Mouse (Mus musculus) spleen, postnatal 14 days (tissue): ENCODE data around the gene Hoxa11.

Source experiments
- DNase-seq, 2 experiments: peaks; one replicate each; pipeline ENCODE4 v3.0.0; 2021 to 2022; ENCODE audit warnings: low spot score in 2 of 2

The Hoxa11 gene

DNA sequence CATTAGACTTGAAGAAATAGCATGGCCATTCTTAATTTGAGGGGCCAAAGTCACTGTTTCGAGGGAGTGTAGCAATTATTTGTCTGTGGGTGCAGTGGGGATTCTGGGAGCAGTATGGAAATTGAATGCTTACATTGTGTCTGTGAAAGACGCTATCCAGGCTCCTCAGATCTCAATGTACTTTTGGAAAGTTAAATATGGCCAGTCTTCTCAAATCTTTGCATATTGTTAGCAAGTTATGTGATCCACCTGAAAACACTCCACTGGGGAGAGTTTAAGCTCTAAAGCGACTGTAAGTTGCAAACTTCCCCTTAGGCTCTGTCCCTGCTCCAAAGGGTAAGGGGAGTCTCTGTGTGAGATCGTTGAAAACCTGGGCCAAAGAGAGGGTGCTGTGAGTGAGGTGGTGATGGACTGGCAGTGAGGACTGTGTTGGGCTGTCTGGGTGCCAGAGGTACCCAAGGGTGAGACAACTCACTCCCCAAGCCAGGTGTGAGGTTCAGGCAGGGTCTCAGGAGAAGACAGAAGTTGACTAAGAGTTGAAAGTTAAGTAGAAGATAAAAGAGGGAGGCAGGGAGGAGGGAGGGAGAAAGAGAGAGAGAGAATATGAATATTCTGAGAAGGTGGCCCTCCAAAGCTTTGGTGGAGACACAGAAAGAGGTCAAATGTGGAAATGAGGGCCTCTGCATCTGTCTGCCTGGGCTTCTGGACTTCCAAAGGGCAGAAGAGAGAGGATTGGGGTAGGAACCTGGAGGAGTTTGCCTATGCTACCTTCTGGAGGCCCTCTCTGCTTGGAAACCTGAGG is 38.5 kb downstream of the Hoxa11 start:
- DNase-seq, result no peak

DNA sequence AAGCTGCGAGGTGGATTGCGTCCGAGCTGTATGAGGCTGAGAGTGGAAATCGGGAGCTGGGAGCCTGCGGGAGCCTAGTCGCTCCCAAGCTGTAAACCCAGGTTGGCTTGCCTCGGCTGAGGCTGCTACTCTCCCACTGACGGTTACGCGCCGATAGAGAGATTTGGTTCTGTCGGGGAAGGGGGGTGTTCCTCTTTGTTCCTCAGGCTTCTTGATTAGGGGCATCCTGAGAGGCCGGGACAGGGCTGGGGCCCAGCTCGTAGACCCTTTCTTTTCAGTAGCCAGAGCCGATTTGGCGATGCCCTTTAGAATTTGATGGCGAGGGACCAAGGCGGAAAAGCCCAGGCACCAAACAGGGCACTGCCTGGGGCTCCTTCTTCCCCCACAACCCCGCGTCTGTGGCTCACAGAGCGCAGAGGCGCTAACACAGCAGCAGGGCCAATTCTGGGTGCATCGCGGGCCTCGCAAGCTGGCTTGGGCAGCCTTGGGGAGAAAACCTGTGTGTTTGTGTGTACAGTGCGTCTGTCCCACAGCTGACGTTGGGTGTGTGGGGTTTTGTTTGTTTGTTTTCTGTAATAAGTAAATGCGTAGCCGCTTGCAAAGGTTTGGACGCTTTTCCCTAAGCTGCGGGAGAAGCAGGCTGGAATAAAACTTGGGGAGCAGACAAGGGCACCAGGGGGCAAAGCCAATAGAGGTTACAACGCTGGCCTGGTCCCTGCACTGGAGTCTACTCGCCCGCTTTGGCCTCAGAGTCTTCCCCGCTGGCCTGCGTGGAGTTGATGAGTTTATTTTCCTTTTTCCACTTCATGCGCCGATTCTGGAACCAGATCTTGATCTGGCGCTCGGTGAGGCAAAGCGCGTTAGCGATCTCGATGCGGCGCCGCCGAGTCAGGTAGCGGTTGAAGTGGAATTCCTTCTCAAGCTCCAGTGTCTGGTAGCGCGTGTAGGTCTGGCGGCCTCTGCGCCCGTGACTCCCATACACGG is 39.7 kb downstream of the Hoxa11 start:
- no peak for DNase-seq

DNA sequence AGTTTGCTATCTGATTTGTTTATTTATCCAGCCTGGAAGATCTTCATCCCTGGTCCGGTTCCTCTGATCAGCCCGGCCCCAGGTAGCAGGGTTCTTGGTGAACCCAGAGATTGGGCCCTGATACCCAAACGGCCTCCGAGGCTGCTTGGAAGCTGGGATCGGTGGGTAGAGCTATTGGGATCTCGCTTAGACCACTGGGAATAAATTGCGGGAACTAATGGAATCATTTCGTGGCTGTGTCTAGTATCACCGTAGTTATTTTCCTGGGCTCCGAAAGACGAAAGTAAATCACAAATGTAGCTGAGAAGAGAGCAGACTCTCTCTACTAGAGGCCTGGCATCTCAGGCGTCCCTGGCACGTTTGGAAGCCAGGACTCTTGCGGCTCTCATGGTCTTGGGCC is 40.4 kb downstream of the Hoxa11 start:
- DNase-seq, result no peak

DNA sequence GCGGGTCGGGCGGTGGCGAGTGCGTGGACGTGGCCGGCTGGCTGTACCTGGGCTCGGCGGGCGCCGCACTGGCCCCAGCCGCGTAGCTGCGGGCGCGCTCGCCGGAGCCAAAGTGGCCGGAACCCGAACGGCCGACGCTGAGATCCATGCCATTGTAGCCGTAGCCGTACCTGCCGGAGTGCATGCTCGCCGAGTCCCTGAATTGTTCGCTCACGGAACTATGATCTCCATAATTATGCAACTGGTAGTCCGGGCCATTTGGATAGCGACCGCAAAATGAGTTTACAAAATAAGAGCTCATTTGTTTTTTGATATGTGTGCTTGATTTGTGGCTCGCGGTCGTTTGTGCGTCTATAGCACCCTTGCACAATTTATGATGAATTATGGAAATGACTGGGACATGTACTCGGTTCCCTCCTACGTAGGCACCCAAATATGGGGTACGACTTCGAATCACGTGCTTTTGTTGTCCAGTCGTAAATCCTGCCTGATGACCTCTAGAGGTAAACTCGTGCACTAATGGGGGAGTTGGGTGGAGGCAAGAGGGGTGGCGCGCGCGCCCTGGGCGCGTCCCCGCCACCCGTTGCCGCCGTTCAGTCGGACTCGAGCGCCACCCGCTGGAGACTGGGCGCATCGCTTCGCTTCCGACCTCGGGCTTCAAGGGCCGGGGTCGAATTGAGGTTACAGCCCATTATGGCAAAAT is 41.4 kb downstream of the Hoxa11 start, which contains the start of gene Hoxa5:
TSS of gene Hoxa5 (minus strand) at position 538 of the 703 bp plus-strand sequence.
- DNase-seq, result no peak

GRCm38 (mm10) chr6:52203371-52204049 is 42.1 kb downstream of the Hoxa11 start:
- DNase-seq, result no peak

DNA sequence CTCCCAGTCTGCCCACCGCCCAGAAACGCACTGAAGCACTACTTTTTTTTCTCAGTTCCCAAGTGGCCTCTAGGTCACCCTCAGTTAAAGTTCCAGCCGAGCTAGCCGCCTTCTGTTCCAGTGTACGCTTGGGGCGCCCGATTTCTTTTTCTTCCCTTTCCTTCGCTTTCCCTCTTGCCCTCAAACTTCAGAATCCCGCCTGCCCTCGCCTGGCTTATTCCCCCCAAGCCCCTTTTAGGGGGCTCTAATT is 42.6 kb downstream of the Hoxa11 start:
- DNase-seq, result no peak

GRCm38 (mm10) chr6:52202362-52203120 is 43.1 kb downstream of the Hoxa11 start:
- no peak for DNase-seq

DNA sequence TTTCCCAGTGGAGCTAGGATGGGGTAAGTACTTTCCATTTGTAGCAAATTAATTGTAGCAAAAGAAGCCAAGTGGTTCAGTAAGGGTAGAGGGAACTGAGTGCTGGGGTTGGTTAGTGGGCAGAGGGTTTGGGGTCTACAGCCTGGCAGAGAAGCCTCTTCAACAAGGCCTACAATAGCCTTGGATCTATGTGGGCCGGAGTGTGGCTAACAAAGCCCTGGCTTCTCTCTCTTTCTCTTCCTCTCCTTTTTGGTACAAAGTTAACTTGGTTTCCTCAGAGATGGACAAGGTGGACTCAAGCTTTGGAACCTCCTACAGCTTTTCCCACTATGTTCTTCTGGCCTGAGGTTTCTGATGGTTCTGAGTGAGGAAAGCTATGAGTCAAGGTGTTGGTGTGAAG is 44.3 kb downstream of the Hoxa11 start:
- DNase-seq, result no peak

DNA sequence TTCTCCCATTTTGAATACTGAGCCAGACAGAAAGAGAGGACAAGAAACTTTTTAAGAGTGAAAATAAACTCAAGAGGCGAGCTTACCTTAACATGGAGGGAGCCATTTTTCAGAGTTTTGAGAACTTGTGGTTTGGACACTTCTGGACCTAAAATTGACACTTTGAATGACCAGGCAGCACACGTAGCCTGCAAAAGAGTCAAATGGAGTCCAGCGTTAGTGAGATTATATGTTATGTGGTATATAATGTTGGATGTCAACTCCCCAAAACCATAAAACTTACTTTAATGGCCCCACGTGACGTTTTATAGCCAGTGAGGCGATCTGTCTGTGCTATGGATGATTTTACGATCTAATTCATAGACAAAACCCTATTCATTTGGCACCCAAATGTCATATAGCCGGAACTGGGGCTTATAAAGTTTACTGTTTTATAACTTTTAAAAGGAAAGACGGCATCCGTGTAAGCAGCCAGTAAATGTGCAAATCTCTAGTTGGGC is 44.8 kb downstream of the Hoxa11 start:
- DNase-seq, result no peak

- no peak for DNase-seq
Observed at GRCm38 (mm10) chr6:52200073-52200750, 45.4 kb downstream of the Hoxa11 start.

- no peak for DNase-seq
Observed at GRCm38 (mm10) chr6:52197271-52197670, 48.3 kb downstream of the Hoxa11 start.

GRCm38 (mm10) chr6:52196811-52197210 is 48.8 kb downstream of the Hoxa11 start:
- no peak for DNase-seq

- no peak for DNase-seq
Observed at GRCm38 (mm10) chr6:52194690-52195089, 50.9 kb downstream of the Hoxa11 start.
